Mouse (Mus musculus) heart, adult 9 months (tissue): ENCODE measurements around the gene AU041133.
A peak's percentile ranks its signal among the peaks of the same experiment; 100 is the strongest.
"Not testable (repeated sequence)": the region's sequence is repeated elsewhere in the genome, so short reads cannot be mapped to it uniquely, and the experiment has no call there.

Source experiments
- DNase-seq, 2 experiments: peaks; one replicate each; pipeline ENCODE4 v3.0.0; 2022; ENCODE audit warnings: low spot score in 2 of 2

Gene AU041133

GRCm38 (mm10) chr10:82127850-82128401 lies at the start of gene AU041133:
Gene AU041133 (plus strand): TSS chr10:82128013.
- DNase-seq: peak; percentile 83 to 90

DNA sequence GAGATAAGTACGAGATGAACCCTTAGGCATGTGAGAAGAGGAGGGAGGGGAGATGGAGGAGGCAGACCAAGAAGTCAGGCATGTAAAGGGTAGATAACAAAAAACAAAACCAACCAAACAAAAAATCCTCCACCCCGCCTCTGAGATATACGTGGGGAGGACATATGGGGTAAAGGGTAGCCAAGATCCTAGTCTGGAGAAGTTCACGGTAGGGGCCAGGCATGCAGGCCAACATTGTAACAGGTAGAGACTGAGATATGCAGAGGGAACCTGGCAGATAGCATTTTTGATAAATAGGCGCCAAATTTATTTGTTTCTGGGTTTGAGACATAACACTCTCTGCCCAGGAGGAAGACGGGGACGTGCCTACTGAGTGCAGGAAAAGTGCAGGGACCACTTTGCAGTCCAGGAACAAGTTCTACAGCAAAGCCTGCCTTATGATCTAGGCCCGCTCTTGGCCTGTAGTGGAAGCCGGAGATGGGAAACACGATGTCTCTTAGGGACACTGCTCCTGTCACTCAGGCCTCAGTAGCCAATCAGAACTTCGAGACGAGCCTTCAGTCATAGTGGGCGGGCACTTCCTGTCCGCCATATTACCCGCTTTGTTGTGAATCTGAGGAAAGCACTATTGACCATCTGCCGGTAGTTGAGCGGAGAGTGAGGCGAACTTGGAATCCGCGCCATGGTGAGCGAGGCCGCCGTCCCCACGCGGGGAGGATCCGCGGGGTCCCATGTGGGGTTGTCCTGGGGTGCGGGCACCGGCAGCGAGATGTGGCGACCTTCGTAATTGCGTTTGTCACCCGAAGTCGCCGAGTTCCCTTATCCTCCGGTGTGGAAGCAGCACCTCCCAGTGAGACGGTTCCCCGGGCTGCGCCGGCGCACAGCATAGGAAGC lies 44.8 kb upstream of the AU041133 start, which contains the start of gene BC024063:
Gene BC024063 (plus strand): TSS at position 626 of the 894 bp plus-strand sequence.
- DNase-seq: peak; percentile 72 to 73

- not testable (repeated sequence) for DNase-seq
Observed at GRCm38 (mm10) chr10:82083622-82083971, 44.2 kb upstream of the AU041133 start.

DNA sequence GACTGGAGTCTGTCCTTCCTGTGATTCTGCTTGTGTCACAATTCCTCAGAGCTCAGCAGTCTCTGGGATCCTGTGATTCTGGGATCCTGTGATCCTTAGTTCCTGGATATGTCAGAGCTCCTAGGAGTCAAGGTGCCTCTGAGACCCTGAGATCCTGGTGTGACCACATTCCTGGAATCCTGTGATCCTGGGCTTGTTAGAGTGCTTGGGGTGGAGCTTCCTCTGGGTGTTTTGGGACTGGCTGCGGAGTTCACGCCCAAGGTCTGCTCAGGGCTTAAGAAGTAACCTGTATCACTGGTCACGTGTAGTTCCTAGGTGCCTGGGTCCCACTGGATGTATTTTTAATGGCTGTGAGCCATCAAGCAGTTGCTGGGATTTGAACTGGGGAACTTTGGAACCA lies 10.6 kb upstream of the AU041133 start:
- DNase-seq: no peak

GRCm38 (mm10) chr10:82145282-82145681 lies 17.5 kb downstream of the AU041133 start:
- DNase-seq: no peak

DNA sequence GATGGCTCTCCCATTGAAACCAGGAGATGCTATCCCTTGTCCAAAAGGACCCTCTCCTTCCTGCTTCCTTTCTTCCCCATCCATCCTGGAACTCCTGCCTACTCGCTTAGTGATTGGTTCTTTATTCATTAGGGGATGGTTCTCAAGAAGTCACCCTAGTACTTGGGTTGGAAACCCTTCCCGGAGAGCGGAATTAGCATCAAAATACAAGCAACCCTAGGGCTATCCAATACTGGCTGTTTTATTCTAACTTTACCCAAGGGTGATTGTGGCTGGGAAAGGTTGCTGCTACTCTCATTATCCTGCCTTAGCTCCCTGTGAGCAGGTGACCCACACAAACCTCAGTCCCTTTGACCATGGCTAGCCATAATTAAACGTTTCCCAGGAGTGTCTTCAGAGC lies 19.8 kb downstream of the AU041133 start:
- DNase-seq: no peak

DNA sequence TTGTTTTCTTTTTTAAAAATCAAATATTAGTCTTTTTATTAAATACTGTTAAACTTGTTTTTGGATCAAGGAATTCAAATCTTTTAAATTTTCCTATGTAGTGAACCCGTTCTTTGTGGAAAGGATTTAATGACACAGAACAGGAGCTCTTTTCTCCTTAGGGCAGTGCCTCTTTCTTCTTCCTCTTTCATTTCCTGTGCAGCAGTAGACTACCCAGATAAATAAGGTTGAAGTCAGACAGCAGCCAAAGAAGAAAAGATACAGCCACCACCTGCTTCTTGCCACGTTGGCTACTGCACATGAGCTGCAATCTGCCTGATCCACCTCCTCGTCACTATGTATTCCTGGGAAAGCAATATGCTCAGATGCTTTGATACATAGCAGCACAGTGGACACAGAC lies 40.0 kb downstream of the AU041133 start:
- DNase-seq: no peak

DNA sequence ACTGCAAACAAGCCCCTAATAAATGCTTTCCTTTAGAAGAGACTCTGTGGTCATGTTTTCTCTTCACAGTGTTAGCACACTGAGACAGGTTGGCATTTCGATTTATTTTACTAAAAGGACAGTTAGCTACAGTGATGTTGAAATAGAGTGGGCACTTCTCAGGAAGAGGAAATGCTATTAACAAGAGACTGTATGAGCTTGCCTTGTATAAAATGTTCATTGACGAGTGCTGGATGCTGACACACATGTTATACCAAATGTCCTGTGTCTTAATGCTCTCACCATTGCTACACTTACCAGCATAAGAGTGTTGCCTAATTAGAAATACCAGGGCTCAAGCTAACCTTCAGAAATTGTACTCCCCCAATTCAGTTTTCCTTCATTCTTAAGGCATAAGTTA lies 42.0 kb downstream of the AU041133 start:
- DNase-seq: no peak

DNA sequence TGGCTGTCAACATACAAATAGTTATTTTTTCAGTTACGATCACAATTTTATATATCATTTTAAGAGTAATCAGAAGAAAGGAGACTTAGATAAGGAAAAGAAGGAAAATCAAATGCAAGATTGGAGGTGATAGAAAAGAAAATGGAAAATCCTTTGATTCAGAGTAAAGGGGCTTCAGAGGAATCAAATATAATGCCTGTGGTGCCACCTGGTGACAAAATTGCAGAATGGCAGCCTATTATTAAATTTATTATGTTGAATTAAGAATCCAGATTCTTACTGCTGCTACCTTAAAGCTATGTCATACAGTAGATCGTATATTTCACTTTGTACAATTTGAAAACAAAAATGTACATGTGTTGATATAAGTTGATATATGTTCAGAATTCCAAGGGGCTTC lies 43.0 kb downstream of the AU041133 start:
- DNase-seq: no peak

GRCm38 (mm10) chr10:82178257-82179064 lies 50.6 kb downstream of the AU041133 start:
- peak; percentile 77 to 78 for DNase-seq
